Mouse (Mus musculus) inflammation-experienced regulatory T-cells, adult 6 months (primary cell): ENCODE data around the gene Tssk3. TPM values are rescaled to one million over a fixed set of nuclear protein-coding genes. Genes with fewer than 3 reads are reported as not detected.
"Not testable (repeated sequence)": the region's sequence is repeated elsewhere in the genome, so short reads cannot be mapped to it uniquely, and the experiment has no call there.

Experiments
- ATAC-seq: one replicate; pipeline ENCODE4 v1.8.0; 2017
- polyA plus RNA-seq, 3 experiments: library from polyadenylated mRNA; unstranded; fragments of 100-300 nt; shearing (Covaris generic); gene quantifications; one replicate each; pipeline ENCODE4 v1.2.1; 2017

Gene Tssk3
- not detected for polyA plus RNA-seq

GRCm38 (mm10) chr4:129490972-129491880, at the start of gene Tssk3, which contains the start of gene Fam229a:
Gene Tssk3, minus strand, starts transcription at chr4:129491022.
Gene Fam229a, plus strand, starts transcription at chr4:129491190.
- no peak for ATAC-seq

- no peak for ATAC-seq
Measured at GRCm38 (mm10) chr4:129540012-129540411, 49.2 kb upstream of the Tssk3 start.

- not testable (repeated sequence) for ATAC-seq
Measured at GRCm38 (mm10) chr4:129528901-129529300, 38.1 kb upstream of the Tssk3 start.

GRCm38 (mm10) chr4:129525889-129526288, 35.1 kb upstream of the Tssk3 start:
- no peak for ATAC-seq

GRCm38 (mm10) chr4:129525338-129525737, 34.5 kb upstream of the Tssk3 start:
- peak; percentile 92 for ATAC-seq

GRCm38 (mm10) chr4:129518519-129518918, 27.7 kb upstream of the Tssk3 start:
- no peak for ATAC-seq

- no peak for ATAC-seq
Measured at GRCm38 (mm10) chr4:129516925-129517324, 26.1 kb upstream of the Tssk3 start.

- peak; percentile 71 for ATAC-seq
Measured at GRCm38 (mm10) chr4:129514300-129514898, 23.6 kb upstream of the Tssk3 start.

GRCm38 (mm10) chr4:129513891-129514290, 23.1 kb upstream of the Tssk3 start:
- ATAC-seq: no peak

- peak; percentile 79 for ATAC-seq
Measured at GRCm38 (mm10) chr4:129513086-129513767, 22.4 kb upstream of the Tssk3 start, which contains the start of gene Marcksl1. Gene Marcksl1, plus strand, starts transcription at chr4:129513581.

GRCm38 (mm10) chr4:129511413-129512096, 20.7 kb upstream of the Tssk3 start:
- ATAC-seq: no peak

- no peak for ATAC-seq
Measured at GRCm38 (mm10) chr4:129510723-129511412, 20.0 kb upstream of the Tssk3 start.

- no peak for ATAC-seq
Measured at GRCm38 (mm10) chr4:129509650-129510049, 18.8 kb upstream of the Tssk3 start.

GRCm38 (mm10) chr4:129508834-129509600, 18.2 kb upstream of the Tssk3 start:
- ATAC-seq: no peak

- no peak for ATAC-seq
Measured at GRCm38 (mm10) chr4:129508237-129508515, 17.4 kb upstream of the Tssk3 start.

GRCm38 (mm10) chr4:129507434-129508236, 16.8 kb upstream of the Tssk3 start:
- ATAC-seq: peak; percentile 92

GRCm38 (mm10) chr4:129505511-129505910, 14.7 kb upstream of the Tssk3 start:
- no peak for ATAC-seq

GRCm38 (mm10) chr4:129502901-129503444, 12.2 kb upstream of the Tssk3 start:
- ATAC-seq: no peak

GRCm38 (mm10) chr4:129502327-129502888, 11.6 kb upstream of the Tssk3 start:
- ATAC-seq: no peak
